Mouse (Mus musculus) frontal cortex, adult 2 months (tissue): ENCODE results near the gene Tbccd1. TPM values are rescaled to one million over a fixed set of nuclear protein-coding genes. Genes with fewer than 3 reads are reported as not detected.
"Not testable (repeated sequence)": the region's sequence is repeated elsewhere in the genome, so short reads cannot be mapped to it uniquely, and the experiment has no call there.

Experiments
- DNase-seq, 2 experiments: peaks; one replicate each; pipeline ENCODE4 v3.0.0; 2022; ENCODE audit warnings: low spot score in 1 of 2; ENCODE audit errors: extremely low spot score in 1 of 2
- polyA plus RNA-seq: library from polyadenylated mRNA; depleted of rRNA; stranded (reverse); fragments of >200 nt; gene quantifications from 2 replicates; pipeline ENCODE4 v1.2.3, GENCODE M21; 2012; rRNA removed

Gene Tbccd1
- polyA plus RNA-seq, 1 experiment: 19.2 TPM

- no peak for DNase-seq
Measured at GRCm38 (mm10) chr16:22791235-22791634, 66.2 kb downstream of the Tbccd1 start.

- peak; percentile 63 to 86 for DNase-seq
Measured at GRCm38 (mm10) chr16:22789908-22790367, 67.5 kb downstream of the Tbccd1 start.

- no peak for DNase-seq
Measured at GRCm38 (mm10) chr16:22782686-22783085, 74.8 kb downstream of the Tbccd1 start.

- no peak for DNase-seq
Measured at GRCm38 (mm10) chr16:22779228-22779835, 78.1 kb downstream of the Tbccd1 start.

GRCm38 (mm10) chr16:22778296-22778695 is 79.2 kb downstream of the Tbccd1 start:
- DNase-seq: not testable (repeated sequence)

GRCm38 (mm10) chr16:22775471-22775985 is 81.9 kb downstream of the Tbccd1 start:
- no peak for DNase-seq

- peak in 1 of 2 experiments; percentile 50 for DNase-seq
Measured at GRCm38 (mm10) chr16:22768661-22769060, 88.8 kb downstream of the Tbccd1 start.

GRCm38 (mm10) chr16:22767405-22767804 is 90.1 kb downstream of the Tbccd1 start:
- peak in 1 of 2 experiments; percentile 35 for DNase-seq

GRCm38 (mm10) chr16:22766738-22767211 is 90.7 kb downstream of the Tbccd1 start:
- DNase-seq: no peak

- no peak for DNase-seq
Measured at GRCm38 (mm10) chr16:22765531-22765930, 91.9 kb downstream of the Tbccd1 start.

Other genes starting within 250 kb of the Tbccd1 start
- gene Dgkg, start 200.4 kb downstream of the Tbccd1 start, polyA plus RNA-seq: 15.5 and 21.1 TPM in 2 replicates
- 0.18 TPM in 1 of 2 replicates, not detected in the other for gene Crygs, start 46.1 kb downstream of the Tbccd1 start, polyA plus RNA-seq
- 42.9 and 43.0 TPM in 2 replicates for gene Dnajb11, start 176 bp upstream of the Tbccd1 start, polyA plus RNA-seq
- gene Ahsg, start 33.6 kb upstream of the Tbccd1 start, polyA plus RNA-seq: 0.14 and 0.42 TPM in 2 replicates
- gene Fetub, start 60.7 kb upstream of the Tbccd1 start, polyA plus RNA-seq: 0.26 and 1.5 TPM in 2 replicates
- gene Hrg, start 93.4 kb upstream of the Tbccd1 start, polyA plus RNA-seq: not detected in 2 replicates
- gene Kng2, start 171.8 kb upstream of the Tbccd1 start, polyA plus RNA-seq: 0.17 TPM in 1 of 2 replicates, not detected in the other
- 0.32 TPM in 1 of 2 replicates, not detected in the other for gene Kng1, start 200.2 kb upstream of the Tbccd1 start, polyA plus RNA-seq
- gene Eif4a2, start 249.8 kb upstream of the Tbccd1 start, polyA plus RNA-seq: 687 and 787 TPM in 2 replicates